Mouse (Mus musculus): ENCODE measurements around the gene Mrpl54.
"Not testable (repeated sequence)": the region's sequence is repeated elsewhere in the genome, so short reads cannot be mapped to it uniquely, and the experiment has no call there.

Gene Mrpl54

GRCm38 (mm10) chr10:81223731-81224130, 43.0 kb downstream of the Mrpl54 start:
- DNase-seq (ENCODE audit: low read depth): not testable (repeated sequence)

GRCm38 (mm10) chr10:81221402-81222015, 45.2 kb downstream of the Mrpl54 start:
- no peak for DNase-seq (ENCODE audit: low read depth)

- DNase-seq (ENCODE audit: low read depth): no peak
Observed at GRCm38 (mm10) chr10:81217964-81218363, 48.8 kb downstream of the Mrpl54 start.

GRCm38 (mm10) chr10:81217267-81217666, 49.5 kb downstream of the Mrpl54 start:
- DNase-seq (ENCODE audit: low read depth): not testable (repeated sequence)

GRCm38 (mm10) chr10:81216810-81217209, 49.9 kb downstream of the Mrpl54 start:
- DNase-seq (ENCODE audit: low read depth): no peak

- no peak for DNase-seq (ENCODE audit: low read depth)
Observed at GRCm38 (mm10) chr10:81216260-81216659, 50.5 kb downstream of the Mrpl54 start.

Data from fibroblast of lung, adult 2 months (primary cell).